Mouse (Mus musculus) cerebellum, adult 2 months (tissue): Measurements from ENCODE around the gene Egfl7.

Experiments used
- CTCF ChIP-seq: fragments of 200-500 bp; IDR thresholded peaks from 2 replicates; pipeline ENCODE4 v1.5.1; 2011; ENCODE audit warnings: low read depth, mild to moderate bottlenecking, control low read depth, low read length, moderate library complexity, borderline replicate concordance; ENCODE audit not compliant: insufficient read depth
- POLR2A ChIP-seq: fragments of 200-500 bp; IDR thresholded peaks from 2 replicates; pipeline ENCODE4 v1.6.1; 2011; ENCODE audit warnings: low read length, control low read depth, borderline replicate concordance; ENCODE audit not compliant: insufficient read depth

DNA sequence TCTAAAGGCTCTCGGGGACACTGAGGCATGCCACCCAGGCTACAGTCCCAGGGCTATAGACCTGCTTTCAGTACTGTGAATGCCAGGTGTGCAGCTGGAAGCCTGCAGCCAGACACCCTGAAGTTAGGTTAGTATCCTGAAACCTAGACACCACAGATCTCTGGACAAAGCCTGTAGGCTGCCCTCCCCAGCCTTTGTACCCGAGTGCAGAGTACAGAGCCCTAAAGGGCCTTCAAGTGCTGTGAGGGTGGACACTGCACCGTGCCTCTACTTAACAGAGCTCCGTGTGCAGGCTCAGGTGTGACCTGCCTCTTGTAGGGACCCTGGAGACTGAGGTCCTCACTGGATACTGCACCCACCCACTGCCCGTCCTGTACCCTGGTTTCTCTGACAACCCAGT lies 19.3 kb upstream of the Egfl7 start:
- TF ChIP-seq CTCF = no peak
- no peak for TF ChIP-seq POLR2A
